Mouse (Mus musculus) right cerebral cortex, postnatal 14 days (tissue): ENCODE measurements at regions not wholly inside any gene's neighbourhood (a gene's known extent, or its start where the extent isn't known, plus 50 kb on each side); places are given as distances from the start of the nearest gene placed in this dataset.

Experiments used
- DNase-seq: peaks from one replicate; pipeline ENCODE4 v3.0.0; 2022

- no peak for DNase-seq
These were observed 60.6 kb upstream of the Kras start for GRCm38 (mm10) chr6:145310601-145311000.

- no peak for DNase-seq
These were observed 59.0 kb upstream of the Kras start for GRCm38 (mm10) chr6:145309025-145309424.

- DNase-seq = no peak
These were observed 57.2 kb upstream of the Kras start for GRCm38 (mm10) chr6:145307237-145307636.

DNA sequence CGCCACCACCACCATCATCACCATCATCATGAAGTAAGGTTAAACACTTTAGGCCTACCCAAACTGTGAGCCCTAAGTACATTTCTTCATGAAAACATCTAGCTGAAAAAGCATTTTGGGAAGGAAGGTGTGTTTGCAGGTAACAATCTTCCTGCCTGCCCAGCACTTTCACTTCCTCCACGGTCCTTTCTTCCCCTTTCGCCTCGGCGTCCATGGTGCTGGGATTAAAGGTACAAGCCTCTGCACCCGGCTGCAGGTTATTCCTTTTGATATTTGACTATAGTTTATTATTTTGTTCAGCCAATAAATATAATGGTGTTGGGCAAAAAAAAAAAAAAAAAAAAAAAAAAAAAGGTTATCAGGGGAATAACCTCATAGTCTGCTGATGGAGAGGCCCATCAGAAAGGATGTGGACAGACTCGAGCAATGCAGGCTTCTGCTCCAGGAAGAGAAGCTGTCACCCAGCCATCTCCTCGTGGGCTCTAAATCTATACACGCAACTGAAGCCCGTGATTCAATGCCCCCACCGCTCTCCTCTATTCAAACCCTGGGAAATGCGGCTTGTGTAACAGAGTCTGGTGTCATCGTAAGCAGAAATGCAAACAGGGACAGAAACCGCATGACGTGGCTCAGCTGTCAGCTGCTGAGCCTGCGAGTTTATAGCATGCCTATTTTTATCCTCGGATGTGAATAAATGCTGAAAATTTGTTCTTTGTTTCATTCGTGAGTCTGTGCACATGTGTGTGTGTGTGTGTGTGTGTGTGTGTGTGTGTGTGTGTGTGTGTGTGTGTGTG, 56.5 kb upstream of the Kras start:
- DNase-seq = peak; percentile 40

GRCm38 (mm10) chr6:145305669-145306068, 55.6 kb upstream of the Kras start:
- no peak for DNase-seq

DNA sequence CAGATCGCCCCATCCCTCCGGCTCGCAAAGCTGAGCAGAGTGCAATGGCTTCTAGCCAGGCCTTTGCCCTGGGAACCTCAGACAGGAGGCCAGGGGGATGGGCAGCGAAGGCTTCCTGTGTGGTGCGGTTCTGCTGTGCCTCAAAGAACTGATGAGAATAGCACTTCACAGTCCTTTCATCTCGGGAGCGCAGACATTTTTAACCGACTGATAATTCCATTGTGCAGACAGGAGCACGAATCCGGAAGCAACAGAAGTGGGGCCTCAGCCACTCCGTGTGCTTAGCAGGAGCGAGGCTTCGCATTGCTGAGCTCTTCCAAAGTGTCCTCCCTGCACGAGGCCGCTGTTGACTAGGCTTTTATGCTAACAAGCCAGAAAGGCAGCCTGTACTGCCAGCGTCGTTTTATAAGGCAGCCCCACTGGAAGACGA, 53.6 kb upstream of the Kras start:
- DNase-seq = peak; percentile 44

DNA sequence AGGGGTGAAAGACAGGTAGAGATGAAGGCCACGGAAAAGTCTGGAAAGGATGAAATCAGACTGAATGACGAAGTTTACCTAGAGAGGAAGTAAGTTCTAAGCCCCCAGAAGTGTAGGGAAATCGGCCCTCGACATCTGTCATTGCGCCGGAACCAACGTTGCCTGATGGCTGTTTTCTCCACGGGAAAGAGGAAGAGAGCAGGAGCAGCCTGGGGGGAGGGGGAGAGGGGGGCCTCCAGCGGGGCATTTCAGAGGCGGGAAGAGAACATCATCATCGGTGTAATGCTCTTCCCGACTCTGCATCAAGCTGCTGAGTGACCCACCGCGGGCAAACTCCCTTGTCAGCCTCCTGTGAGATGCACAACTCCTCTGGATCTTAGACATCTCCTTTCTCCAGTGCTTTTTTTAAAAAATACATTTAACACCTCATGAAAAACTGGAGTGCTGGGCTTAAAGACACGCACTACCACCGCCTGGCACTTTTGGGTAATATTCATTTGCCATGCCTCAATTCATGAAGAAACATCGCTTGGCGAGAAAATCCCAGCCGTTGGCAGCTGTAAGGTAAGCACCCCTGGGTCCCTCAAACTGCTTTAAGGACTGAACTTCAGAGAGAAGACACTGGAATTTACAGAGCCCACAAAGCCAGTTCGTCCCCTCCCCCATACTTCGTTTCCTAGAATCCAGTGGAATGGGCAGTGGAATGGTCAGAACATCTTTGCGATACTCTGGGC, 53.0 kb upstream of the Kras start:
- DNase-seq = no peak

GRCm38 (mm10) chr6:145302105-145302504, 52.1 kb upstream of the Kras start:
- no peak for DNase-seq

GRCm38 (mm10) chr6:145300266-145300858, 50.3 kb upstream of the Kras start:
- DNase-seq = no peak
